Mouse (Mus musculus) lung, postnatal 0 days (tissue): Measurements from ENCODE around the gene Gpr179.

ENCODE experiments used
- CTCF ChIP-seq: IDR thresholded peaks from 2 replicates; pipeline ENCODE4 v1.5.1; 2016; ENCODE audit warnings: antibody characterized with exemption, mild to moderate bottlenecking
- EP300 ChIP-seq: IDR thresholded peaks from 2 replicates; pipeline ENCODE4 v1.6.1; 2016; ENCODE audit warnings: antibody characterized with exemption, mild to moderate bottlenecking, control low read depth

DNA sequence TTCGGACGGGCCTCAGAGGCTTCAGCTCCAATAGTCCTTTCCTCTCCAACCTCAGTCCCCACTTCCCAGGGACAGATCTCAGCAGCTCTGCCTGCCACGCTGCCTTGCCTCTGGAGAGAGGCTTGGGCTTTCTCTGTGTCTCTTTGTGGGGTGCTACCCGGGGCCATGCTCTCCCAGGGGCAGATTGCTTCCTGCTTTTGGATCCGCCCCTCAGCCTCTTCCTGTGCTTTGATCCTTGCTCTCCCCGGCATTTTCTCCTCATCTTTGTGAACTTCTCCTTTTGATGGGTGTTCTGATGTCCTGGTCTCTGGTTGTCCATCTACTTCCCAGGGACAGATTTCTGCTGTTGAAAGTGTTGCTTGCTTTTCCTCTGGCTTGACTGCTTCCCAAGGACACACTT lies 15.6 kb downstream of the Gpr179 start:
- TF ChIP-seq CTCF, result no peak
- no peak for TF ChIP-seq EP300
